Mouse (Mus musculus): Measurements from ENCODE around the gene Tfdp2. TPM values are rescaled to one million over a fixed set of nuclear protein-coding genes. Genes with fewer than 3 reads are reported as not detected.
"Not testable (repeated sequence)": the region's sequence is repeated elsewhere in the genome, so short reads cannot be mapped to it uniquely, and the experiment has no call there.

The Tfdp2 gene
- 10 to 100 TPM; 32.3 to 41.4 (median 38.6) TPM for total RNA-seq (2022)

GRCm38 (mm10) chr9:96195885-96196622 is at the start of gene Tfdp2:
Gene Tfdp2, plus strand, starts transcription at chr9:96196275.
- DNase-seq (ENCODE audit: low spot score in 2 of 2): peak; percentile 79 to 88

- no peak for DNase-seq (ENCODE audit: low spot score in 2 of 2)
Measured at GRCm38 (mm10) chr9:96152801-96153200, 43.3 kb upstream of the Tfdp2 start.

GRCm38 (mm10) chr9:96158431-96158830 is 37.6 kb upstream of the Tfdp2 start:
- DNase-seq (ENCODE audit: low spot score in 2 of 2): no peak

- DNase-seq (ENCODE audit: low spot score in 2 of 2): no peak
Measured at GRCm38 (mm10) chr9:96159047-96159446, 37.0 kb upstream of the Tfdp2 start.

GRCm38 (mm10) chr9:96160767-96161166 is 35.3 kb upstream of the Tfdp2 start:
- no peak for DNase-seq (ENCODE audit: low spot score in 2 of 2)

- DNase-seq (ENCODE audit: low spot score in 2 of 2): no peak
Measured at GRCm38 (mm10) chr9:96162421-96162820, 33.7 kb upstream of the Tfdp2 start.

GRCm38 (mm10) chr9:96163443-96163842 is 32.6 kb upstream of the Tfdp2 start:
- no peak for DNase-seq (ENCODE audit: low spot score in 2 of 2)

- DNase-seq (ENCODE audit: low spot score in 2 of 2): not testable (repeated sequence)
Measured at GRCm38 (mm10) chr9:96163983-96164382, 32.1 kb upstream of the Tfdp2 start.

- DNase-seq (ENCODE audit: low spot score in 2 of 2): peak in 1 of 2 experiments; percentile 37
Measured at GRCm38 (mm10) chr9:96167168-96167585, 28.9 kb upstream of the Tfdp2 start.

GRCm38 (mm10) chr9:96170600-96170999 is 25.5 kb upstream of the Tfdp2 start:
- DNase-seq (ENCODE audit: low spot score in 2 of 2): no peak

- DNase-seq (ENCODE audit: low spot score in 2 of 2): no peak
Measured at GRCm38 (mm10) chr9:96184909-96185308, 11.2 kb upstream of the Tfdp2 start.

- no peak for DNase-seq (ENCODE audit: low spot score in 2 of 2)
Measured at GRCm38 (mm10) chr9:96186701-96187100, 9.4 kb upstream of the Tfdp2 start.

- DNase-seq (ENCODE audit: low spot score in 2 of 2): peak; percentile 42 to 50
Measured at GRCm38 (mm10) chr9:96196636-96197181, 634 bp downstream of the Tfdp2 start.

GRCm38 (mm10) chr9:96197806-96198205 is 1.7 kb downstream of the Tfdp2 start:
- DNase-seq (ENCODE audit: low spot score in 2 of 2): no peak

GRCm38 (mm10) chr9:96203663-96204062 is 7.6 kb downstream of the Tfdp2 start:
- DNase-seq (ENCODE audit: low spot score in 2 of 2): no peak

- no peak for DNase-seq (ENCODE audit: low spot score in 2 of 2)
Measured at GRCm38 (mm10) chr9:96207428-96207827, 11.4 kb downstream of the Tfdp2 start.

GRCm38 (mm10) chr9:96213036-96213645 is 17.1 kb downstream of the Tfdp2 start:
- DNase-seq (ENCODE audit: low spot score in 2 of 2): no peak

GRCm38 (mm10) chr9:96214171-96214570 is 18.1 kb downstream of the Tfdp2 start:
- DNase-seq (ENCODE audit: low spot score in 2 of 2): no peak

- no peak for DNase-seq (ENCODE audit: low spot score in 2 of 2)
Measured at GRCm38 (mm10) chr9:96217299-96217698, 21.2 kb downstream of the Tfdp2 start.

- no peak for DNase-seq (ENCODE audit: low spot score in 2 of 2)
Measured at GRCm38 (mm10) chr9:96217799-96218198, 21.7 kb downstream of the Tfdp2 start.

- DNase-seq (ENCODE audit: low spot score in 2 of 2): no peak
Measured at GRCm38 (mm10) chr9:96219114-96219669, 23.1 kb downstream of the Tfdp2 start.

GRCm38 (mm10) chr9:96220419-96220818 is 24.3 kb downstream of the Tfdp2 start:
- no peak for DNase-seq (ENCODE audit: low spot score in 2 of 2)

Measured in left cerebral cortex, adult 8-10 months (tissue).